Mouse (Mus musculus) left cerebral cortex, postnatal 10 days (tissue): ENCODE data around the gene Fam222a. TPM values are rescaled to one million over a fixed set of nuclear protein-coding genes. Genes with fewer than 3 reads are reported as not detected.

Experiments
- DNase-seq, 2 experiments: peaks; one replicate each; pipeline ENCODE4 v3.0.0; 2021 to 2022; ENCODE audit warnings: low spot score in 2 of 2, mixed read lengths in 1 of 2; ENCODE audit errors: extremely low spot score in 1 of 2
- intact Hi-C: fragments of 180-260 bp; cut with DNase I; formaldehyde crosslinking; loops from one replicate; pipeline ENCODE4 v1.15.1; 2025
- total RNA-seq, 2 experiments: library from RNA; stranded (reverse); gene quantifications; 2 replicates each; pipeline ENCODE4 v1.2.3; 2021

Fam222a gene
- total RNA-seq, 2 experiments from 2014 or later = 6.4 to 7.4 TPM

DNA sequence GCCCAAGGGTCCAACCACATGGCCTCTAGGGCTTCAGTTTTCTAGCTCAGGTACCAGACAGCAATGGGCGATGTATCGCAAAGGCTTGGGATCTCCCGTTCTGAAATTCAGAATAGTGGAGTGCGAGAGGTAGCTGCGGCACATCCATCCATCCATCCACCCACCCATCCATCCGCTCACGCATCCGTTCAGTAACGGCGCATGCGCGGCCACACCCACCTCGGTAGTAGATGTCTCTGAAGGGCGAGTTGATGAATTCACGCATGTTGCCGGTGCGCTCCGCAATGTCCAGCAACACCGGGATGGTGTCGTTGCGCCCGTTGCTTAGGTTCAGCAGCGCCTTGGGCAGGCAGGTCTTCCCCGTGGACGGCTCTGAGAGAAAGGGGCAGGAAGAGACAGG is 68.3 kb downstream of the Fam222a start:
- no peak for DNase-seq
- intact Hi-C loops = loop anchor here (5.0 kb wide), 1 partner anchor 56 kb away; the partner anchor contains the start of gene Gltp

DNA sequence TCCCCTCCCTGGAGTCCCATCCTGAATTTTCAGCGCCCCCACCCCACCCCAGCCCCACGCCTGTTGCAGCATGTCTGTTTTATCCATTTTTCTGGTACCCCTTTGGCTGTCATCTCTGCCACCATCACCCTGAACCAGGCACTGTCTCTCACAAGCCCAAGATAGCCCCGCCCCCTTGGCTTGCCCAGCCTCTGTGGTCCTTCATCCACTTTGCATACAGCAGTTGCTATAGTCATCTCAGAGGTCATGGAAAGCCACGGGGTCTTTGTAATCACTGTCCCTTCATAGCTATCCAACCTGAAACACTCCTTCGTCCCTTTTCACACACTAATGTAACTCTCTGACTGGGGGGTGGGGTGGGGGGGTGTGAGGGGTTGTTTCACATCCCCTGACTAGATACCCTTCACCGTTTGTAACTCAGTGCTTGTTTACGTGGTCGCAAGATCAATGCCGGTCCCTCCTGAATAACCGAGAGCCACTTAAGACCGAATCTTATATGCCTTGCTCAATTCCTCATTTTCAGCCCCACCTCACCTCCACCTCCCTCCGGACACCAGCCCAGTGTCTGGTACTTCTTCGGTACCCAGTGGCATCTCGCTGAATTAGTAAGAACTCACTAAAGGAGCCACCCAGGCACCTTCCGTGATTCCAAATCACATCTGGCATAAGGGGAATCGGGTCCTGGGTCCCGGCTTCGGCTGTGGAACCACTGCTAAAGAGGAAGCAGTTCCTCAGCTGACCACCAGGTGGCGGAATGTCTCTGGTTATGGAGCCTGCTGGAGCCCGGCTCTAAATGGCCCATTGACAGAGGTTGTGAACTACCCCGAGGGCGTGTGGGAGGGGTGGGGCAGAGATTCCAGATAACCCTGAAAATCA is 71.2 kb downstream of the Fam222a start:
- intact Hi-C loops = loop anchor here (2.0 to 5.0 kb wide), 2 partner anchors 28 to 53 kb away; partner anchors contain the start of gene Gltp
- peak; percentile 82 to 87 for DNase-seq

DNA sequence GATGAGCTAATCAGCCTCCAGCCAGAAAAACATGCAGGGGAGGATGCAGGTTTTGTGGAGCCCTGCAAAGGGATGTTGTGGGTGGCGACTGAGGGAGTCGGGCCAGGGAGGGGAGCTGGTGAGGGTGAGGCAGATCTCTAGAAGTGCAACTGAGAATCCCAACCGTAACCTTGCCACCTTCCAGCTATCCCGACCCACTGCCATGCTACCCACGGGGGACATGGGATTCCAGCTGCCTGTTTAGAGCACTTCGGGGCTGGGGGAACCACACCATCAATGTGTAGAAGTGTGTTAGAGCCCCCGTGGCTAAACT is 71.8 kb downstream of the Fam222a start:
- no peak for DNase-seq
- intact Hi-C loops = loop anchor here (2.0 to 5.0 kb wide), 2 partner anchors 27 to 53 kb away; partner anchors contain the start of gene Gltp

DNA sequence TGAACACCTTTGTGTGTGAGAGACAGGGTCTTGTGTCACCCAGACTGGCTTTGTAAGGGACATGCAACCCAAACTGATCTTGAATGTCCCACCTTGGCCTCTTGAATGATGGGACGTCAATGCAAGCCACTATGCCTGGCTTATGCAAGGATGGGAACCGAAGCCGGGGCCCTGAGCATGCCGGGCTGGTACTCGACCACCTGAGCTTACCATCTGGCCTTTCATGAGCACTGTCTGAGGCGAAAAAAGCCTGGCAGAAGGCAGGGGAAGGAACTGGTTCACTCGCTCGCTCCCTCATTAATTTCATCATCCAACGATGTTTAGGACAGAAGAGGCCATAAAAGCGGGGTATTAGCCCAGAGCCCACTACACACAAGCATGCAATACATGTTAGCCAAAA is 73.0 kb downstream of the Fam222a start:
- intact Hi-C loops = no loop called here

DNA sequence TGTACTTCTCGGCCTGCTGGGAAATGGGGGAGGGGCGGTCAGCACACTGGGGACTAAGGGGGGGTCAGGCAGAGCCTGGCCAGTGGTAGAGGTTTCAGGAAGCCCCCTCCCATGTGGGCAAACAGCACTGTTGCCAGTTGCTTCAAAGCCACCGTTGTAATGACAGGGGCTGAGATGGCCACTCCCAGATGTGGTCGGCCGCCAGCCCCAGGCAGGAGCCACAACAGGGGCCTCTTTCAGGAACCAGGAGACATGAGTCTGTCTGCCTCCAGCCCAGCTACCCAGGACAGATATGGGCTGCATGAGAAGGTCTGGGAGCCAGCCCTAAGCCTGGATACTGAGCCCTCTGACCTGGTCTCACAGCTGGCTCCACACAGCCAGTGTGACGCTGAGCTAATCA is 77.1 kb downstream of the Fam222a start:
- intact Hi-C loops = no loop called here
- no peak for DNase-seq

More for the DNA sequence above, 73.0 kb downstream of the Fam222a start:
- DNase-seq = no peak

DNA sequence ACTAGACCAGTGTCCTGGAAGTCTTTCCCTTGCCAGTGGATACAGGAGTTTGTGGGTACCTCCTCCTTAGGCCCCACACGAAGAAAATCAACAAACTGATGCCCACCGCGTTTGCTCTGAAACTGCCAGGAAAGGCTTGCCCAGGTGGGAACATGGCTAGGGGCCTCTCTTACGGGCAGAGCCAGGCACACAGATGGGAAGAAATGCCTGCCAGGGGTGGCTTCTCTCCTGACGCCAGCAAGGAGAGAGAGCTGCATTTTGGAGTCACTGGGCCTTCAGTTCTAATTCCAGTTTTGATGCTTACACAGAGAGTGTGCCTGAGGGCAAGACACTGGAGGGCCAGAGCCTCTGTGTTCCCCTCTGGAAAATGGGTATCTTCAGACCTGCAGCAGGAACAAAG is 78.1 kb downstream of the Fam222a start:
- intact Hi-C loops = no loop called here

DNA sequence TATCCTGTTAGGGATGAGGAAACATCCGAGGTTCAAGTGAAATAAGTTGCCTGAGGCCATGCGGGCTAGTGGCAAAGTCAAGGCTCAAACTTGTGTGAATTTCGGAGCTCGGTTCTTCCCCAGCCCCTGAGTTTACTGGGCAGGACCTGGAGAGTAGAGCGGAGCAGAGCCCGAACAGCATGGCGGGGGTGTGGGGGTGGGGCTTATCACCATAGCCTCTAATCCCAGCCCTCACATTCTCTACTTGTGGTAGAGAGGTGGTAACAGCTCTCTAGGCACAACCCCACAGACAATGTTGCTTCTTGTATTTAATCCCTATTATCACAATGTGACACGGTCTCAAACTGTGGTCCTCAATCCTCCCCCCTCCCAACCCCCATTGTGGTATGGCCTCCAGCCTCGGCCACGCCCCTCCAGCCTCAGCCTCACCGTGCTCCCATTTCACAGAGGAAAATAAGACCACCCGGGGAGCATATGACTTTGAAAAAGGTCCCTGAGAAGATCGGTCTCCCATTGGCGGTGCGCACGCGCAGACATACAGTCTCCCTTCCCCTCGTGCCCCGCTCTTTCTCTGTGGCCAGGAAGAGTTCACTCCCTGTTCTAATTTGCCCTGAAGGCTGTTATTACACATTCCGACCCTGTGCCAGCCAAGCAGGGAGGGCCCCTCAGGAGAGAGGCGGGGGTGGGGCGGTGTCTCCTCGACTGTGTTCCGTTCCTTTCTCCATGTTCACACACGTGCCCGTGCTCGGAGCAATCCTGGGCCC is 79.6 kb downstream of the Fam222a start:
- intact Hi-C loops = no loop called here
- DNase-seq = peak in 1 of 2 experiments; percentile 46

More for the DNA sequence above, 78.1 kb downstream of the Fam222a start:
- DNase-seq = no peak

DNA sequence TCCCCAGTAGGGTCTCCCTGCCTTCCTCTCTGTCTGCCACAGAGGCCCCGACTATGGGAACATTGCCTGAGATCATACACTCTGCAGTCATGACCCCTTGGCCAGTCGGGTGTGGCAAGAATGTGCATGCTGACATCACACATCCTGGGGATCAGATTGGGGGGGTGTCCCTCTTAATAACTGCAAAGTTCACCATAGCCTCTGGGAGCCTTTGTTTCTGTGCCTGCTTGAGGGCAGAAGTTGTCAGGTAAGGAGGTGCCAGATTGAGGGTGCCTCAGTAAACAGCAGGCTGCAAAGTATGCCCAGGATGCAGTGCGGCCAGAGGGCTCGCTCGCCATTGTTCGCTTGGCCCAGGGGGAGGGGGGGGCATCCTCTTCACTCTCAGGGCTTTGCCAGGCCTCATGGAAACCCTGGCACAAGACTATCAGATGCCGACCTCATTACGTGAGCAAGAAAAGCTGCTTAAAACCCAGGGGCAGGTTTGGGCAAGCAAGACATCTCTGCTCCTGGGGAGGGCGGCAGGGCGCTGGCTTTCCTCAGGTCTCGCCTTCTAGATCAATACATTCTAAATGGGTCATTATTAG is 81.0 kb downstream of the Fam222a start:
- intact Hi-C loops = no loop called here

DNA sequence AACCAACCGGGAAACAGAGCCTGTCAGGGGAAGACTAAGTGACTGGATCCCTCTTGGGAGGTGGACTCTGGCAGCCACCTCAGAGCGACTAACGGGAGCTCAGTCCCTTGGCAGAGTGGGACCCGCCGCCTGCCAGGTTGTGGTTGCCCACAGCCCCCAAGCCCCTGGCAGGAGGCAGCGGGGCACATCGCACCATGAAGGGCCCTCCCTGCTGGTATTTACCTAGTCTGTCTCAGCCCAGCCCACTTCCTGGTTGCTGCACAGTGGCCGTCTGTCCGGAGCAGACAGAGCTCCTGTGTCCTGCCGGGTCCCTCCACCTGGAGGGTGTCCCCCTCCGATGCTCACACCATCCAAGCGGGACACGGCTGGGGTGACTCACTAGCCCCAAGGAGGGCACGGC is 83.2 kb downstream of the Fam222a start:
- intact Hi-C loops = no loop called here
- DNase-seq = no peak

More for the DNA sequence above, 81.0 kb downstream of the Fam222a start:
- no peak for DNase-seq

DNA sequence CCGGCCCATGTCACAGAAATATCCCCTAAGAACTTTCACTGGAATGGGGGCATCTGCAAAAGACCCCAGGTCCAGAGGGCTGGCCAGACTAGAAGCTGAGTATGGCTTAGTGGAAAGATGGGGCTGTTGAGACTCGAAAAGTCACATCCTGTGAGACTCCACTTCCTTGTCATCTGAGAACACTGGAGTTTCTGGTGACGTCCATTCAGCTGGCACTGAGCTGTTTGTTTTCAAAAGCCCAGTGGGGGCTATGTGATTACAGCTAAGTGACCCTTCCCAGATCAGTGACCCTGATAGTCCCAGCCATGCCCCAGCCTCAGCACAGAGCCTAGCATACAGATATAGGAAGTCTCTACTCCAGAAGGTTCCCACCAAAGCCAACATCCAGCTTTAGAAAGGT is 83.6 kb downstream of the Fam222a start:
- DNase-seq = no peak
- intact Hi-C loops = no loop called here

DNA sequence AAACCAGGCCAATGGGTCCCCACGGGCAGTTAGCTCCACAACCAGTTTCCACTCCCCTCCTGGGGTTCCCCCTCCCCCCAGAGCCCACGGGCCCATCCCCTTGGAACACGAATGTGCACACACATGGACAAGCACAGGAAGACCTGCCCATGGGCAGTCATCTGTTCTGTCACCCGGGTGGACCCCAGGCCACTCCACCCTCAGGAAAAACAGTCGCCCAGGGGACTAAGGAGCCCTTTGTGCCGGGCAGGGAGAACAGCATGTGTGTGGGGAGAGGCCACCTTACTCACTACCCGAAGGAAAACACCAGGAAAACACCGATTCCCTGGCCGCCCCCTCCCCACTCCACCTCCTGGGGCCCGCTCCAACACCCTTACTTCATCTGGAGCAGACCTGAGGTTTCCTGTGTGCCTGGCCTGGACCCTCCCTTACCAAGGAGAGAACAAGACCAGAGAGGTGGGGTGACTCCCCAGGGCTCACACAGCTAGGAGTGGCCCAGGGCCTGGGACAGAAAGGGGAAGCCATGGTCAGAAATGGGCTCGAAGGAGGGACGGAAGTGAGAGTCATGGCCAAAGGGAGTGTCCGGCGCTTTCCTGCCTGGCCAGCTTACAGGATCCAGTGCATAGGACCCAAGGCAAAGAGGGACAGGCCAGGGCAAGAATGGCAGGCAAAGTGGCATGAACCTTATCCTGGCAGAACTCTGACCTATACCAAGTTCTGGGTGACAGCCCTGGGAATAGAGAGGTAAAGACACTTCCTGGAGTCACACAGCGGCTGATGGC is 86.0 kb downstream of the Fam222a start:
- intact Hi-C loops = no loop called here

DNA sequence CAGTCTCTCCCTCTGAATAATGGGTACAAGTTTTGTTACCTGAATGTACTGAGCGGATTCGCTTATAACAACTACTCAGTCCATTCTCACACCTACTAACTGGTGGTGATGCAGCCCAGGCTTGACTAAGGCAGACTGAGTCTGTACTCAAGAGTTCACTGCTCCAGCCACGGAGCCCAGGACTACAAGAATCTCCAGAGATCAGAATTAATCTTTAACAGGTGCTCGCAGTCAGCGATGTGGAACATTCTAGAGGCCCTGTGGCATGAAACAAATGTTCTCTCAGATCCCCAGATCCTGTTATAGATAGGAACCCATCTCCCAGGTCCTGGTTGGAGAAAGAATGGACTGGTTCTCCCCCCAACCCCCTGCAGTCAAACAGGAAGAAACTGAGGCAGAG is 87.9 kb downstream of the Fam222a start:
- intact Hi-C loops = no loop called here
- DNase-seq = no peak

More for the DNA sequence above, 86.0 kb downstream of the Fam222a start:
- DNase-seq = no peak

DNA sequence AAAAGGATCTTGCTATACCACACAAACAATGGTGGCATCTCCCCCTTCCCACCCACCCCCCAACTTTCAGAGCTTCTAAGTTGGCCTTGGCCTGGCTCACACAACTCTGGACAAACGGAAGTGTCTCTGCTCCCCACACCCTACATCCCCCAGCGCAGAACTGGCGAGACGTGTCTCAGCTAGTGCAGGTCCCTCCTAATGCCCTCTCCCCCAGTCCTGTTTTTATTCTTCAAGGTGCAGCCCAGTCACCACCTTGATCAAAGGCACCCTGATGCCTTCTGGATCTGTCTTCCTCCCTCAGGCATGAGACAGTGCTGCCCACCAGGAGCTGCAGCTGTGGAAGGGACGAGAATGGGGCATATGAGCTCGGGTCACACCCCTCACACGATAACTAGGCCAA is 88.5 kb downstream of the Fam222a start:
- DNase-seq = no peak

DNA sequence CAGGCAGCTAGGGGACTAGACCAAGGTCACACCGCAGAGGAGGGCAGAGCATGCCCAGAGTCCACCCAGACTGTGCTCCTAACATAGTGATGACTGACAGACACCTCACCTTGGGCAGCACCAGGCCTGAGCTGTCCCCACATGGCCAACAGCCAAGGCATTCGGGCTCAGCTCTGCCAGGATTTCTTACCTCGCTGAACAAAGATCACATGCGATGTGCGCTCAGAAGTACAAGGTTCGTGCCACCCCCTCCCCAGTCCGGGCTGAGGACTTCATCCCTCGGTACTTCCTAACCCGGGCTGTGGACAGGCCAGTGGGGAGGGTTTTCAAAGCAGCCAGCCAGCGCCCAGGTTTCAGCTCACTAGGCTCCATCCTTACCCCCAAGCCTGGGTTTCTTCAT is 89.6 kb downstream of the Fam222a start:
- DNase-seq = no peak
- intact Hi-C loops = no loop called here

More for the DNA sequence above, 88.5 kb downstream of the Fam222a start:
- intact Hi-C loops = no loop called here

DNA sequence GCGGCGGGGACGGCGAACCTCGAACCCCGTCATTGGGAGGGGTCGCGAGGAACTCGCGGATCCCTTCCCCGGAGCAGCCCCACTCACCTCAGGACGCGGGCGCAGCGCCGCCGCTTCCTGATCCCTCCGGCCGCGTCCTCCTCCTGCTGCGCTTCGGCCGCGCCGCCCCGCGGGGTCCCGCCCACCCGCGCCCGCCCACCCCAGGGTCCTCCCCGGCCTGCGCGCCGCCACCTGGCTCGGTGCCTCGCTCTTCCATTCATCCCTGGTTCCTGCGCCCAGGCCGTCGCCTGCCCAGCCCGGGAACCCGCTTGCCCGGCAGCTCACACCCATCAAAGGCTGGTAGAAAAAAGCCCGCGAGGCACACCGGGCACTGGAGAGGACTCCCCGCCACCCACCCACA is 90.4 kb downstream of the Fam222a start, which contains the start of gene Trpv4:
TSS of gene Trpv4 (minus strand) at position 167 of the 400 bp plus-strand sequence.
- peak in 1 of 2 experiments; percentile 49 for DNase-seq
- intact Hi-C loops = no loop called here

DNA sequence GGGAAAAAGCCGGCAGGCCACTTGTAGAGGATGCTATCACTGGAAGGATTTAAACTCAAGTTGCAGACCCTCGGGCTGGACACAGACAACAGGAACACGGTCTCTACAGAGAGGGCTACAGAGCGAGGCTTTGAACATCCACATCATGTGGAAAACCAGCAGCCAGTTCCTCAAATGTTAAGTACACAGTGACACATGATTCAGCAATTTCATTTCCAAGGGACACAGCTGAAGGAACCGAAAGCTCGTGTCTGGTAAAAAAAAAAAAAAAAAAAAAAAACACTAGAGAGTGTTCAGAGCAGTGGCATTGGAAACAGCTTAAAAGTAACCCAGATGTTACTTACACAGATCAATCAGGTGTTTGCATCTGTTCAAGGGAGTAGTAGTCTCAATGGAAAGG is 93.2 kb downstream of the Fam222a start:
- intact Hi-C loops = no loop called here
- no peak for DNase-seq
